ENCODE assay signal across 8 mouse cellular contexts in the genomic region with DNA sequence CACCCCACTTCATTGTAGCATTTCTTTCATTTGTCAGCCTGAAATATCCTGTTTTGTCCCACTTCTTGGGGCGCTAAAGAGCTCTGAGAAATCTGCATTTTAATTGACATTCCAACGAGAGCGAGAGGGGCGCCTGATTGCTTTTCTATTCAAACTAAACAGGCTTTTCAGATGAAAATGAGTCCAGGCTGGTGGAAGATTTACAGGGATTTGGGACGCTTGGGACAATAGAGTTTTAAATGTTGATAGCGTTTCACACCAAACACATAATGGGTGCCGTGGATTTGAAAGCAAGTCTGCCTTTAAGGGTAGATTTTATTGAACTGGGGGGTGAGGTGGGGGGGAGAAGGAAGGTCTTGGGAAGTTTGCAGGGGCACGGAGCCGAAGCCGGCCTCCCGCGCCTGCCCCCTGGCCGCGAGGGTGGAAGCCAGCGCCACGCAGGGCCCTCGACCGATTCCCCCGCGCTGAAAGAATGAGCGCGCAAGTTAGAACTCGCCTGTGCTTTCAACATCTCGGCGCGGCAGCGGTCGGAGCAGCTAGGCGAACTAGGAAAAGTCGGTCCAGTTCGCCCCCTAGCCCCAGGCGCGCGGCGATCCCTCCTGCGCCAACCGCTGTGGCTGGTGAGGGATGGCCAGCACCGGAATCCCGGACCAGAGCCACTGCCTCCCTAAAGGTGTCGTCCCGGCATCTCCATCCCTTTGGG.
A peak's percentile ranks its signal among the peaks of the same experiment; 100 is the strongest.
DNase-seq lines count a peak whose midpoint lies in the region; ATAC-seq and TF ChIP-seq lines count a peak whose summit lies in the region.

No protein-coding gene starts in this region.

- 0 out of 2 replicates have a peak, but pooled peaks cover 8% of the 10 kb centered on the region for H3K27me3 ChIP-seq in hindbrain, embryonic 12.5 days
- peaks cover 42% of the 10 kb centered on the region for H3K27me3 ChIP-seq in midbrain, embryonic 10.5 days (ENCODE audit: low read depth, poor library complexity, severe bottlenecking)
- H3K27me3 ChIP-seq in stomach, embryonic 15.5 days (replicated peaks), result no peaks in the 10 kb centered on the region

- peak overlapping the region; percentile 39 for H3K27ac ChIP-seq in embryonic fibroblast, embryonic 13.5 days (ENCODE audit: insufficient read depth, low read length)
- peak overlapping the region; percentile 89 for H3K27ac ChIP-seq in hindbrain, embryonic 12.5 days
- H3K27ac ChIP-seq in midbrain, embryonic 10.5 days (replicated peaks), result peak overlapping the region; percentile 94
- H3K27ac ChIP-seq in stomach, embryonic 15.5 days, result peak overlapping the region; percentile 92

- H3K4me3 ChIP-seq in embryonic fibroblast, embryonic 13.5 days (ENCODE audit: insufficient read depth, low read length), result peak overlapping the region; percentile 92
- H3K4me3 ChIP-seq in hindbrain, embryonic 12.5 days, result peak overlapping the region; percentile 72
- peak overlapping the region; percentile 93 for H3K4me3 ChIP-seq in midbrain, embryonic 10.5 days
- peak overlapping the region; percentile 68 for H3K4me3 ChIP-seq in stomach, embryonic 15.5 days (replicated peaks)

- H3K9me3 ChIP-seq in hindbrain, embryonic 12.5 days (replicated peaks), result no peaks in the 10 kb centered on the region
- no peaks in the 10 kb centered on the region for H3K9me3 ChIP-seq in midbrain, embryonic 10.5 days (replicated peaks)
- no peaks in the 10 kb centered on the region for H3K9me3 ChIP-seq in stomach, embryonic 15.5 days

- H3K4me2 ChIP-seq in hindbrain, embryonic 12.5 days (replicated peaks), result peak overlapping the region; percentile 91
- peak overlapping the region; percentile 76 for H3K4me2 ChIP-seq in stomach, embryonic 15.5 days

- peaks cover 12% of the 10 kb centered on the region; the same call in 1 of the 2 replicates for H3K4me1 ChIP-seq in embryonic fibroblast, embryonic 13.5 days (ENCODE audit: control insufficient read depth, insufficient read depth, low read length)
- peaks cover 70% of the 10 kb centered on the region for H3K4me1 ChIP-seq in hindbrain, embryonic 12.5 days
- H3K4me1 ChIP-seq in midbrain, embryonic 10.5 days, result peaks cover 86% of the 10 kb centered on the region
- H3K4me1 ChIP-seq in stomach, embryonic 15.5 days, result peaks cover 13% of the 10 kb centered on the region; the same call in 1 of the 2 replicates

- peak overlapping the region; percentile 87 for H3K9ac ChIP-seq in hindbrain, embryonic 12.5 days
- peak overlapping the region; percentile 77 for H3K9ac ChIP-seq in stomach, embryonic 15.5 days

- peak; percentile 62 for DNase-seq in retina, postnatal 1 day
- no peak for DNase-seq in retina, embryonic 14.5 days (ENCODE audit: low spot score)
- DNase-seq in left cerebral cortex, postnatal 4 days, result peak; percentile 58
- DNase-seq in midbrain, embryonic 10.5 days (ENCODE audit: low spot score), result peak; percentile 74
- DNase-seq in spleen, adult 18-20 months, result no peak

- peak; percentile 42; the same call in 1 of the 2 replicates for TF ChIP-seq CTCF in embryonic fibroblast, embryonic 13.5 days (IDR thresholded peaks at IDR 0.05; ENCODE audit: borderline replicate concordance, insufficient read depth, low read length)

- no peaks in the 10 kb centered on the region for H3K36me3 ChIP-seq in hindbrain, embryonic 12.5 days
- peaks cover 25% of the 10 kb centered on the region for H3K36me3 ChIP-seq in midbrain, embryonic 10.5 days
- no peaks in the 10 kb centered on the region for H3K36me3 ChIP-seq in stomach, embryonic 15.5 days

- WGBS in hindbrain, embryonic 12.5 days, result under 1% methylated on average over 41 of the region's 41 CpGs
- under 1% methylated on average over 41 of the region's 41 CpGs for WGBS in midbrain, embryonic 10.5 days
- WGBS in stomach, embryonic 15.5 days, result under 1% methylated on average over 41 of the region's 41 CpGs

- ATAC-seq in hindbrain, embryonic 12.5 days (ENCODE audit: low FRiP score), result no peak
- peak; percentile 15; the same call in 1 of the 2 replicates for ATAC-seq in stomach, embryonic 15.5 days (ENCODE audit: insufficient read depth, low FRiP score, low read depth)

- TF ChIP-seq POLR2A in embryonic fibroblast, embryonic 13.5 days (IDR thresholded peaks at IDR 0.05; ENCODE audit: low read depth, low read length), result no peak

- intact Hi-C loops in left cerebral cortex, postnatal 4 days (cut with DNase I), result loop anchor here (5.0 to 10.0 kb wide), 4 partner anchors 110 to 612 kb away; no protein-coding TSS in a partner anchor

Comparison
In these comparisons a context has a peak if more than half of its experiments do, and no peak if none do; other contexts are left out.
1. DNase-seq: peak in retina, postnatal 1 day (single experiment), left cerebral cortex, postnatal 4 days (single experiment) and midbrain, embryonic 10.5 days (single experiment); none in retina, embryonic 14.5 days (single experiment) and spleen, adult 18-20 months (0 of 2).
2. H3K27ac ChIP-seq: peak in every context shown above with its lines; median percentile 94 in midbrain, embryonic 10.5 days; 92 in stomach, embryonic 15.5 days; 89 in hindbrain, embryonic 12.5 days; 39 in embryonic fibroblast, embryonic 13.5 days.
3. Peak in every context shown above with its lines, with median percentiles within 50 percentile points of each other: H3K4me3 ChIP-seq.